Mouse (Mus musculus): ENCODE data around the gene Il27ra. TPM values are rescaled to one million over a fixed set of nuclear protein-coding genes. Genes with fewer than 3 reads are reported as not detected.

Gene Il27ra
- polyA plus RNA-seq, 1 experiment: 0.07 TPM

- no peak overlapping the region for H3K4me2 ChIP-seq (ENCODE audit: low read depth)
- H3K27me3 ChIP-seq (ENCODE audit: control insufficient read depth, insufficient read depth, insufficient read length): no peaks in the 10 kb centered on the region
- H3K36me3 ChIP-seq (ENCODE audit: control insufficient read depth, insufficient read depth): no peaks in the 10 kb centered on the region
- no peak overlapping the region for H3ac ChIP-seq (ENCODE audit: control insufficient read depth, insufficient read length)
- H3K4me3 ChIP-seq: no peak overlapping the region
- peaks cover 29% of the 10 kb centered on the region for H3K79me2 ChIP-seq (ENCODE audit: control insufficient read depth, insufficient read depth)
- TF ChIP-seq TCF12 (IDR thresholded peaks at IDR 0.05; ENCODE audit: insufficient read depth, poor library complexity, severe bottlenecking) (no peak), TCF3 (IDR thresholded peaks at IDR 0.05; ENCODE audit: insufficient read length, low read depth) (no peak), CEBPB (IDR thresholded peaks at IDR 0.05; ENCODE audit: insufficient read depth, poor library complexity, severe bottlenecking) (no peak), POLR2AphosphoS2 (IDR thresholded peaks at IDR 0.05; ENCODE audit: insufficient read length, low read depth) (no peak), MAX (IDR thresholded peaks at IDR 0.05; ENCODE audit: low read depth) (no peak), REST (IDR thresholded peaks at IDR 0.05; ENCODE audit: insufficient read depth, insufficient read length) (no peak)
Observed at GRCm38 (mm10) chr8:84070241-84070640, 27.9 kb upstream of the Il27ra start.

- Histone ChIP-seq H3K27me3 (ENCODE audit: control insufficient read depth, insufficient read depth, insufficient read length) (no peaks in the 10 kb centered on the region), H3K4me2 (ENCODE audit: low read depth) (no peak overlapping the region), H3ac (ENCODE audit: control insufficient read depth, insufficient read length) (no peak overlapping the region), H3K79me2 (ENCODE audit: control insufficient read depth, insufficient read depth) (peaks cover 29% of the 10 kb centered on the region), H3K36me3 (ENCODE audit: control insufficient read depth, insufficient read depth) (no peaks in the 10 kb centered on the region), H3K4me3 (no peak overlapping the region)
- no peak for TF ChIP-seq CEBPB (IDR thresholded peaks at IDR 0.05; ENCODE audit: insufficient read depth, poor library complexity, severe bottlenecking)
- TF ChIP-seq MAX (IDR thresholded peaks at IDR 0.05; ENCODE audit: low read depth): no peak
- TF ChIP-seq TCF3 (IDR thresholded peaks at IDR 0.05; ENCODE audit: insufficient read length, low read depth): no peak
- no peak for TF ChIP-seq SRF (IDR thresholded peaks at IDR 0.05; ENCODE audit: control insufficient read depth, insufficient read length, low read depth)
- TF ChIP-seq MYOG (IDR thresholded peaks at IDR 0.05; ENCODE audit: control insufficient read depth in 1 of 3, insufficient read depth in 1 of 3, insufficient read length in 2 of 3, low read depth in 2 of 3): no peak
- no peak for TF ChIP-seq USF1 (IDR thresholded peaks at IDR 0.05; ENCODE audit: low read depth)
- no peak for TF ChIP-seq TCF12 (IDR thresholded peaks at IDR 0.05; ENCODE audit: insufficient read depth, poor library complexity, severe bottlenecking)
- TF ChIP-seq REST (IDR thresholded peaks at IDR 0.05; ENCODE audit: insufficient read depth, insufficient read length): no peak
Observed at GRCm38 (mm10) chr8:84069750-84070149, 27.4 kb upstream of the Il27ra start.

GRCm38 (mm10) chr8:84069169-84069568, 26.8 kb upstream of the Il27ra start:
- Histone ChIP-seq H3K4me2 (ENCODE audit: low read depth) (no peak overlapping the region), H3K4me3 (no peak overlapping the region), H3K27me3 (ENCODE audit: control insufficient read depth, insufficient read depth, insufficient read length) (no peaks in the 10 kb centered on the region), H3K79me2 (ENCODE audit: control insufficient read depth, insufficient read depth) (peaks cover 29% of the 10 kb centered on the region), H3ac (ENCODE audit: control insufficient read depth, insufficient read length) (no peak overlapping the region), H3K36me3 (ENCODE audit: control insufficient read depth, insufficient read depth) (no peaks in the 10 kb centered on the region)
- TF ChIP-seq TCF3 (IDR thresholded peaks at IDR 0.05; ENCODE audit: insufficient read length, low read depth) (no peak), SRF (IDR thresholded peaks at IDR 0.05; ENCODE audit: control insufficient read depth, insufficient read length, low read depth) (no peak), MYOG (IDR thresholded peaks at IDR 0.05; ENCODE audit: control insufficient read depth in 1 of 3, insufficient read depth in 1 of 3, insufficient read length in 2 of 3, low read depth in 2 of 3) (no peak), E2F4 (IDR thresholded peaks at IDR 0.05; ENCODE audit: insufficient read depth) (no peak), POLR2A (IDR thresholded peaks at IDR 0.05; ENCODE audit: insufficient read length, low read depth) (no peak), MAX (IDR thresholded peaks at IDR 0.05; ENCODE audit: low read depth) (no peak), CEBPB (IDR thresholded peaks at IDR 0.05; ENCODE audit: insufficient read depth, poor library complexity, severe bottlenecking) (no peak), USF1 (IDR thresholded peaks at IDR 0.05; ENCODE audit: low read depth) (no peak), MYOD1 (IDR thresholded peaks at IDR 0.05; ENCODE audit: control insufficient read depth in 1 of 3, insufficient read length in 2 of 3, low read depth in 2 of 3) (no peak), POLR2AphosphoS2 (IDR thresholded peaks at IDR 0.05; ENCODE audit: insufficient read length, low read depth) (no peak), REST (IDR thresholded peaks at IDR 0.05; ENCODE audit: insufficient read depth, insufficient read length) (no peak), TCF12 (IDR thresholded peaks at IDR 0.05; ENCODE audit: insufficient read depth, poor library complexity, severe bottlenecking) (no peak)

GRCm38 (mm10) chr8:84068316-84069035, 26.1 kb upstream of the Il27ra start:
- Histone ChIP-seq H3K4me2 (ENCODE audit: low read depth) (no peak overlapping the region), H3K4me3 (no peak overlapping the region), H3K36me3 (ENCODE audit: control insufficient read depth, insufficient read depth) (no peaks in the 10 kb centered on the region), H3K27me3 (ENCODE audit: control insufficient read depth, insufficient read depth, insufficient read length) (no peaks in the 10 kb centered on the region), H3K79me2 (ENCODE audit: control insufficient read depth, insufficient read depth) (peaks cover 29% of the 10 kb centered on the region), H3ac (ENCODE audit: control insufficient read depth, insufficient read length) (no peak overlapping the region)
- TF ChIP-seq TCF3 (IDR thresholded peaks at IDR 0.05; ENCODE audit: insufficient read length, low read depth) (no peak), SRF (IDR thresholded peaks at IDR 0.05; ENCODE audit: control insufficient read depth, insufficient read length, low read depth) (no peak), POLR2AphosphoS2 (IDR thresholded peaks at IDR 0.05; ENCODE audit: insufficient read length, low read depth) (no peak), REST (IDR thresholded peaks at IDR 0.05; ENCODE audit: insufficient read depth, insufficient read length) (no peak), MYOG (IDR thresholded peaks at IDR 0.05; ENCODE audit: control insufficient read depth in 1 of 3, insufficient read depth in 1 of 3, insufficient read length in 2 of 3, low read depth in 2 of 3) (no peak), TCF12 (IDR thresholded peaks at IDR 0.05; ENCODE audit: insufficient read depth, poor library complexity, severe bottlenecking) (no peak), MYOD1 (IDR thresholded peaks at IDR 0.05; ENCODE audit: control insufficient read depth in 1 of 3, insufficient read length in 2 of 3, low read depth in 2 of 3) (no peak), CEBPB (IDR thresholded peaks at IDR 0.05; ENCODE audit: insufficient read depth, poor library complexity, severe bottlenecking) (no peak), POLR2A (IDR thresholded peaks at IDR 0.05; ENCODE audit: insufficient read length, low read depth) (no peak), USF1 (IDR thresholded peaks at IDR 0.05; ENCODE audit: low read depth) (no peak), MAX (IDR thresholded peaks at IDR 0.05; ENCODE audit: low read depth) (no peak), E2F4 (IDR thresholded peaks at IDR 0.05; ENCODE audit: insufficient read depth) (no peak)

All from myocyte (in vitro differentiated cells).